Mouse (Mus musculus) heart, adult 10 weeks (tissue): Measurements from ENCODE around the gene Tmed4. TPM values are rescaled to one million over a fixed set of nuclear protein-coding genes. Genes with fewer than 3 reads are reported as not detected.

Experiments used
- polyA plus RNA-seq: library from polyadenylated mRNA; stranded (reverse); fragments of 350-450 nt; fragmentation: Illumina TruSeq; extraction: RNeasy Lipid Tissue Mini Kit (QIAGEN cat#74804); gene quantifications from one replicate; pipeline ENCODE4 v1.2.3, GENCODE M21; 2014; ENCODE audit warnings: low read depth, low replicate concordance

Gene Tmed4
- 93.1 TPM for polyA plus RNA-seq

DNA sequence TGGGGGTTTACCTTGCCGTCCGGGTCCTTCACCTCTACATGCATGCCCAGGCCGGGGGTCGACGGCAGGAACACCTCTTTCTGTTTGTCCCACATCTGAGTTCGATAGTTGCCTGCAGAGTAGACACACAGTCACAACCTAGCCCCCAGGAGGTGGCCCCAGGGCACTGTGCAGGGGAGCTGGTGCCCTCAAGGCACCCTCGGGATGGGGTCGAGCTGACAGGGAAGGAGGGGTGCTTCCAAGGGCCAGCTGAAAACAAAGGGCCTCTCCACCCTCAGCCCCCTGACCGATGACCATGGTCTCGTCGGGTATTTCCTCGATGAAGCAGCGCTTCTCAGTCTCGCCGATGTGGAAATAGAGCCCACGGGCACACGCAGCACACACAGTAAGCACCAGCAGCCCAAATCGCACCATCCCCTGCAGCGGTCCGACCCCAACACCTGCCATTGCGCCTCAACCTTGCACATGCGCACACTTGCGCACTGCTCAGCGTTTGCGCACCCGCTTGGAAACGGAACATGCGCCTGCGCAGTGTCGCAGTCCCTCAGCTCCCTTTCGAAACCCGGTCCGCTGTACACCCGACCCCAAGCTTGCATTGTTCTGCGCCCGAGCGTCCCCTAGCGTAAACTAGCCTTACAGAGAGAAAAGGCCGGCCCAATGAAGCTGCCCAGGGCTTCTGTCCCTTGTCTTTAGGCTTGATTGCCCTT, at the start of gene Tmed4:
Gene Tmed4, minus strand, starts transcription at position 484 of the 707 bp plus-strand sequence.

DNA sequence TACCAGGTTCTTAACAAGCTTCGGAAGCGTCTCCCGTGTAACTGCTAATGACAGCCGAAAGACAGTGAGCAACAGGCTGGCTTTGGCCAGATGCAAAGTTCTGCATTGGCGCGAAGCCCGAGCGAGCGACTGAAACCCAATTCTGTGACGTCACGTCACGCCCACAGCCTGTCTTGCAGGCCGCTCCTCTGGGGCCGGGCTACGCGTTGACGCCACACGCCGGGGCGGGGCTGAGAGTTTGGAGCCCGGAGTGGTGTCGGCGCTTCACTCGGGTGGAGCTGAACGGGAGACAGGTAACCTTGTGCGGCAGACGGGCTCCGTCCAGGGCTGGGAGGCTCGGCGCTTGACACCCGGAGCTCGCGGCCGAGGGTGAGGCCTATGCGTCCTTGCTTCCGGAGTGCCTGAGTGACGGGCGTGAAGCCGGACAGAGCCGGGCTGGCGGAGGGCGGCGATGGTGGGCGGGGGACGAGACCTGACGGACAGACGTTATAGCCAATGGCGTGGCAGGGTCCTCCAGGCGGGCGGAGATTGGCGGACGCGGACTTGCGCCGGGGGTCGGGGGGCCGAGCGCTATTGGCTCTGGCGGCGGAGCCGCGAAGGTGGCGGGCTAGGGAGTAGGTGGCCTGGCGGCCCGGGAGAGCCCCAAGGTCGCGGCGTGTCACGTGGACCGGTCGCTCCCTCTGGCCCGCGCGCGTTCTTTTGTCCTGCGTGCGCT, 16.9 kb upstream of the Tmed4 start, which contains the start of gene Ogdh:
Gene Ogdh, plus strand, starts transcription at position 233 of the 715 bp plus-strand sequence.

GRCm38 (mm10) chr11:6267320-6268254, 7.1 kb downstream of the Tmed4 start, which contains the start of gene Ddx56:
TSS of gene Ddx56 (minus strand) at chr11:6267772.

GRCm38 (mm10) chr11:6230012-6230411, 44.7 kb downstream of the Tmed4 start, which contains the start of gene Npc1l1:
TSS of gene Npc1l1 (minus strand) at chr11:6230143.

Other genes with a start within 250 kb of the Tmed4 start
- 7.6 TPM for gene Camk2b, start 208.5 kb downstream of the Tmed4 start, polyA plus RNA-seq
- not detected for gene A730071L15Rik, start 74.8 kb downstream of the Tmed4 start, polyA plus RNA-seq
- 55.5 TPM for gene Nudcd3, start 74.5 kb downstream of the Tmed4 start, polyA plus RNA-seq
- gene Npc1l1, start 44.7 kb downstream of the Tmed4 start, polyA plus RNA-seq: 0.13 TPM
- 27.7 TPM for gene Ddx56, start 7.1 kb downstream of the Tmed4 start, polyA plus RNA-seq
- gene Ogdh, start 16.8 kb upstream of the Tmed4 start, polyA plus RNA-seq: 1,297 TPM
- gene Zmiz2, start 114.2 kb upstream of the Tmed4 start, polyA plus RNA-seq: 34.9 TPM
- gene Ppia, start 140.6 kb upstream of the Tmed4 start, polyA plus RNA-seq: 599 TPM
- gene H2afv, start 169.6 kb upstream of the Tmed4 start, polyA plus RNA-seq: 94.5 TPM
- 20.1 TPM for gene Purb, start 201.0 kb upstream of the Tmed4 start, polyA plus RNA-seq
- 2.1 TPM for gene Myo1g, start 246.1 kb upstream of the Tmed4 start, polyA plus RNA-seq